Mouse (Mus musculus): ENCODE measurements around the gene Birc5.

GRCm38 (mm10) chr11:117832086-117832969 lies 16.7 kb upstream of the Birc5 start:
- TF ChIP-seq MAX (IDR thresholded peaks at IDR 0.05; ENCODE audit: low read depth) (no peak), POLR2A (IDR thresholded peaks at IDR 0.05; ENCODE audit: insufficient read length, low read depth) (no peak)
